Comparison of ENCODE assay signal across 8 mouse cellular contexts in genomic region chr13:55208837-55209648, GRCm38 (mm10). TPM values are rescaled to one million over a fixed set of nuclear protein-coding genes. Genes with fewer than 3 reads are reported as not detected.
A peak's percentile ranks its signal among the peaks of the same experiment; 100 is the strongest.
DNase-seq lines count a peak whose midpoint lies in the region; ATAC-seq and TF ChIP-seq lines count a peak whose summit lies in the region.

No protein-coding gene starts in this region.

- WGBS in forebrain, embryonic 13.5 days = 64% methylated on average over 13 of the region's 13 CpGs
- 70% methylated on average over 13 of the region's 13 CpGs for WGBS in forebrain, embryonic 16.5 days
- WGBS in embryonic facial prominence, embryonic 10.5 days = 60% methylated on average over 13 of the region's 13 CpGs
- 68% methylated on average over 13 of the region's 13 CpGs for WGBS in liver, embryonic 11.5 days

- H3K27ac ChIP-seq in forebrain, embryonic 13.5 days = no peak overlapping the region
- no peak overlapping the region for H3K27ac ChIP-seq in forebrain, embryonic 16.5 days (ENCODE audit: low read length)
- peak overlapping the region; percentile 99 for H3K27ac ChIP-seq in embryonic facial prominence, embryonic 10.5 days (replicated peaks)
- peak overlapping the region; percentile 98; the same call in 1 of the 2 replicates for H3K27ac ChIP-seq in liver, embryonic 11.5 days (ENCODE audit: low read depth, low read length)

- no peak overlapping the region for H3K4me3 ChIP-seq in forebrain, embryonic 13.5 days
- H3K4me3 ChIP-seq in forebrain, embryonic 16.5 days (replicated peaks; ENCODE audit: low read length) = no peak overlapping the region
- H3K4me3 ChIP-seq in E14TG2a.4 (replicated peaks; ENCODE audit: low read length) = peak overlapping the region; percentile 85
- H3K4me3 ChIP-seq in embryonic facial prominence, embryonic 10.5 days = peak overlapping the region; percentile 85
- peak overlapping the region; percentile 63; the same call in 1 of the 2 replicates for H3K4me3 ChIP-seq in liver, embryonic 11.5 days (ENCODE audit: low read depth, low read length)

- intact Hi-C loops in left cerebral cortex, postnatal 25 days (cut with DNase I) = no loop called here

- H3K9me3 ChIP-seq in forebrain, embryonic 13.5 days (replicated peaks) = no peaks in the 10 kb centered on the region
- no peaks in the 10 kb centered on the region for H3K9me3 ChIP-seq in forebrain, embryonic 16.5 days (ENCODE audit: control insufficient read depth, low read length)
- H3K9me3 ChIP-seq in E14TG2a.4 (ENCODE audit: low read length) = no peaks in the 10 kb centered on the region
- H3K9me3 ChIP-seq in embryonic facial prominence, embryonic 10.5 days = no peaks in the 10 kb centered on the region
- H3K9me3 ChIP-seq in liver, embryonic 11.5 days (ENCODE audit: control insufficient read depth, low read length) = no peaks in the 10 kb centered on the region

- H3K27me3 ChIP-seq in forebrain, embryonic 13.5 days = no peaks in the 10 kb centered on the region
- no peaks in the 10 kb centered on the region for H3K27me3 ChIP-seq in forebrain, embryonic 16.5 days (replicated peaks; ENCODE audit: control insufficient read depth, insufficient read depth, low read length)
- no peaks in the 10 kb centered on the region for H3K27me3 ChIP-seq in E14TG2a.4 (ENCODE audit: insufficient read depth, low read length)
- 0 out of 2 replicates have a peak, but pooled peaks cover 5% of the 10 kb centered on the region for H3K27me3 ChIP-seq in embryonic facial prominence, embryonic 10.5 days (replicated peaks; ENCODE audit: low read depth, poor library complexity, severe bottlenecking)
- H3K27me3 ChIP-seq in liver, embryonic 11.5 days (replicated peaks; ENCODE audit: control insufficient read depth, insufficient read depth, low read length) = no peaks in the 10 kb centered on the region

- no peak for ATAC-seq in forebrain, embryonic 13.5 days
- ATAC-seq in forebrain, embryonic 16.5 days = no peak
- no peak for ATAC-seq in liver, embryonic 11.5 days (replicated peaks; ENCODE audit: low FRiP score)

- TF ChIP-seq CTCF in E14TG2a.4 (conservative IDR thresholded peaks at IDR 0.05; ENCODE audit: low read length) = 0 out of 2 replicates have a peak, but pooled peaks have one; percentile 6

- H3K4me1 ChIP-seq in forebrain, embryonic 13.5 days = peaks cover 30% of the 10 kb centered on the region
- peaks cover 28% of the 10 kb centered on the region for H3K4me1 ChIP-seq in forebrain, embryonic 16.5 days (replicated peaks; ENCODE audit: control insufficient read depth, insufficient read depth, low read length)
- peaks cover 67% of the 10 kb centered on the region for H3K4me1 ChIP-seq in E14TG2a.4 (replicated peaks; ENCODE audit: low read depth, low read length)
- H3K4me1 ChIP-seq in embryonic facial prominence, embryonic 10.5 days = peaks cover 36% of the 10 kb centered on the region
- peaks cover 30% of the 10 kb centered on the region for H3K4me1 ChIP-seq in liver, embryonic 11.5 days (replicated peaks; ENCODE audit: control insufficient read depth, insufficient read depth, low read length)

- no peak overlapping the region; the same call in 1 of the 2 replicates for H3K9ac ChIP-seq in forebrain, embryonic 13.5 days
- no peak overlapping the region for H3K9ac ChIP-seq in forebrain, embryonic 16.5 days (replicated peaks; ENCODE audit: low read depth, low read length)
- no peak overlapping the region; the same call in 1 of the 2 replicates for H3K9ac ChIP-seq in liver, embryonic 11.5 days (ENCODE audit: low read depth, low read length)

- H3K36me3 ChIP-seq in forebrain, embryonic 13.5 days (ENCODE audit: poor library complexity, severe bottlenecking) = peaks cover 9% of the 10 kb centered on the region
- H3K36me3 ChIP-seq in forebrain, embryonic 16.5 days (ENCODE audit: control insufficient read depth, insufficient read depth) = no peaks in the 10 kb centered on the region
- H3K36me3 ChIP-seq in E14TG2a.4 (ENCODE audit: insufficient read depth, low read length) = peaks cover 14% of the 10 kb centered on the region
- peaks cover 9% of the 10 kb centered on the region for H3K36me3 ChIP-seq in embryonic facial prominence, embryonic 10.5 days (replicated peaks)
- no peaks in the 10 kb centered on the region for H3K36me3 ChIP-seq in liver, embryonic 11.5 days (ENCODE audit: control insufficient read depth, insufficient read depth, low read length)

- H3K4me2 ChIP-seq in forebrain, embryonic 13.5 days = peak overlapping the region; percentile 88; the same call in 1 of the 2 replicates
- no peak overlapping the region for H3K4me2 ChIP-seq in forebrain, embryonic 16.5 days (ENCODE audit: low read length)
- H3K4me2 ChIP-seq in liver, embryonic 11.5 days = no peak overlapping the region

- DNase-seq in embryonic facial prominence, embryonic 10.5 days (ENCODE audit: low spot score) = peak; percentile 16
- DNase-seq in liver, embryonic 11.5 days (ENCODE audit: low spot score) = no peak
- no peak for DNase-seq in left cerebral cortex, postnatal 25 days (ENCODE audit: low spot score in 2 of 2)
- DNase-seq in left cerebral cortex, adult 18-20 months (ENCODE audit: low spot score in 2 of 2) = no peak
- no peak for DNase-seq in left cerebral cortex, adult 9 months (ENCODE audit: low spot score in 2 of 2)

RNA-seq across cellular contexts. Expression of gene Nsd1, which starts 0.5 kb away (rescaled TPM):
- polyA plus RNA-seq in forebrain, embryonic 13.5 days (2015; fragmentation: Nextera tagmentation; extraction: Ambion mirVana) = 70.7 and 77.2 TPM in 2 replicates
- 52.4 and 53.1 TPM in 2 replicates for polyA plus RNA-seq in forebrain, embryonic 16.5 days (2015; fragmentation: Nextera tagmentation; extraction: Ambion mirVana)
- polyA plus RNA-seq in embryonic facial prominence, embryonic 10.5 days (2016; fragmentation: Nextera tagmentation; extraction: Ambion mirVana) = 71.9 and 72.5 TPM in 2 replicates
- polyA plus RNA-seq in liver, embryonic 11.5 days (2014; fragmentation: Nextera tagmentation; extraction: Ambion mirVana) = 35.5 and 41.3 TPM in 2 replicates
- 100 to 1,000 TPM; 124 to 125 TPM for total RNA-seq in left cerebral cortex, postnatal 25 days (2021)
- 100 to 1,000 TPM; 109 to 115 TPM for total RNA-seq in left cerebral cortex, adult 18-20 months (2021)

RNA-seq across cellular contexts. Expression of gene Fgfr4, which starts 56.6 kb away (rescaled TPM):
- 0.25 and 0.48 TPM in 2 replicates for polyA plus RNA-seq in forebrain, embryonic 13.5 days (2015; fragmentation: Nextera tagmentation; extraction: Ambion mirVana)
- 0.67 and 1.4 TPM in 2 replicates for polyA plus RNA-seq in forebrain, embryonic 16.5 days (2015; fragmentation: Nextera tagmentation; extraction: Ambion mirVana)
- 0.46 and 0.49 TPM in 2 replicates for polyA plus RNA-seq in embryonic facial prominence, embryonic 10.5 days (2016; fragmentation: Nextera tagmentation; extraction: Ambion mirVana)
- polyA plus RNA-seq in liver, embryonic 11.5 days (2014; fragmentation: Nextera tagmentation; extraction: Ambion mirVana) = 6.8 and 8.0 TPM in 2 replicates
- total RNA-seq in left cerebral cortex, postnatal 25 days (2021) = under 1 TPM; 0.21 to 0.27 TPM
- total RNA-seq in left cerebral cortex, adult 18-20 months (2021) = under 1 TPM; 0.21 to 0.40 TPM

Comparison
In these comparisons a context has a peak if more than half of its experiments do, and no peak if none do; other contexts are left out.
1. H3K27ac ChIP-seq: peak in embryonic facial prominence, embryonic 10.5 days (single experiment) and liver, embryonic 11.5 days (single experiment); none in forebrain, embryonic 13.5 days (single experiment) and forebrain, embryonic 16.5 days (single experiment).
2. H3K4me3 ChIP-seq: peak in E14TG2a.4 (single experiment), embryonic facial prominence, embryonic 10.5 days (single experiment) and liver, embryonic 11.5 days (single experiment); none in forebrain, embryonic 13.5 days (single experiment) and forebrain, embryonic 16.5 days (single experiment).